Mouse (Mus musculus) gastrocnemius, postnatal 25 days (tissue): ENCODE results near the gene Gm8279. TPM values are rescaled to one million over a fixed set of nuclear protein-coding genes. Genes with fewer than 3 reads are reported as not detected.
"Not testable (repeated sequence)": the region's sequence is repeated elsewhere in the genome, so short reads cannot be mapped to it uniquely, and the experiment has no call there.

Source experiments
- DNase-seq: peaks from one replicate; pipeline ENCODE4 v3.0.0; 2022
- long read RNA-seq, 2 experiments: library from polyadenylated mRNA; stranded (forward); transcript quantifications; one replicate each; pipeline ENCODE4 v2.0.0; 2021
- total RNA-seq, 2 experiments: library from RNA; stranded (reverse); gene quantifications; 1 replicate in 1 of 2; 2 replicates in 1 of 2; pipeline ENCODE4 v1.2.3; 2021

The Gm8279 gene
- total RNA-seq = not detected
- long read RNA-seq, experiment 1 = 0 reads
- long read RNA-seq, experiment 2 = 0 reads

GRCm38 (mm10) chr14:5131219-5131618 lies at the start of gene Gm8279:
TSS of gene Gm8279 (plus strand) at chr14:5131519.
- not testable (repeated sequence) for DNase-seq

GRCm38 (mm10) chr14:5164235-5164634 lies 32.9 kb downstream of the Gm8279 start, which contains the start of gene Gm3317:
TSS of gene Gm3317 (plus strand) at chr14:5164535.
- DNase-seq = not testable (repeated sequence)

GRCm38 (mm10) chr14:5185493-5185892 lies 54.2 kb downstream of the Gm8279 start, which contains the start of gene Gm8271:
TSS of gene Gm8271 (plus strand) at chr14:5185793.
- not testable (repeated sequence) for DNase-seq

Other genes starting within 250 kb of the Gm8279 start
- gene Gm3278, start 239.1 kb upstream of the Gm8279 start, total RNA-seq = not detected
- not detected for gene Gm8297, start 147.6 kb upstream of the Gm8279 start, total RNA-seq
- not detected for gene Gm3298, start 115.6 kb upstream of the Gm8279 start, total RNA-seq
- not detected for gene 4930555G01Rik, start 80.9 kb upstream of the Gm8279 start, total RNA-seq
- gene Gm8281, start 60.5 kb upstream of the Gm8279 start, total RNA-seq = under 1 TPM in 1 of 2 experiments, not detected in 1; 0.20 TPM
- gene Gm3317, start 33.0 kb downstream of the Gm8279 start, total RNA-seq = not detected
- gene Gm8271, start 54.3 kb downstream of the Gm8279 start, total RNA-seq = not detected
- gene Gm3526, start 129.1 kb downstream of the Gm8279 start, total RNA-seq = not detected
- gene Gm3542, start 203.4 kb downstream of the Gm8279 start, total RNA-seq = not detected